Mouse (Mus musculus): ENCODE measurements around the gene Dbndd1. TPM values are rescaled to one million over a fixed set of nuclear protein-coding genes. Genes with fewer than 3 reads are reported as not detected.

Gene Dbndd1
- polyA plus RNA-seq, 1 experiment from 2014 or later = 0.24 TPM

DNA sequence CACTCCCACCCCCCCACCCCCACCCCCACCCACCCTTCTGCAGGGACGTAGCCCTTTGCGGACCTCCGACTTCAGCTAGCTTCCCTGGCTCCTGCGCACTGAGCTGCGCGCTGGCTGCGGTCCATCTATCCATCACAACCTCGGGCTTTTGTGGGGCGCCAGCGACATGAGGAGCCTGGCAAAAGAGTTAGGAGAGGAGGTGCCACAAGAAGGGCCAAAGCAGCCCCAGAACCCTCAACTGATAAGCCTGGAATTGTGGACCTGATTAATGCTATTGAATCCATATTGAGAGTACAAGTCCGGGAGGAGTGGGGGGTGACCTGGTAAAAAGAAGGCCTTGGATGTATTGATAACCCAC, 256 bp upstream of the Dbndd1 start:
- Histone ChIP-seq H3K9me3 (replicated peaks) (no peaks in the 10 kb centered on the region), H3K27ac (replicated peaks) (no peak overlapping the region), H3K4me1 (replicated peaks) (peaks cover 33% of the 10 kb centered on the region), H3K9ac (no peak overlapping the region), H3K27me3 (peaks cover 73% of the 10 kb centered on the region), H3K4me3 (replicated peaks) (peak overlapping the region; percentile 52), H3K36me3 (replicated peaks) (0 out of 2 replicates have a peak, but pooled peaks cover 2% of the 10 kb centered on the region), H3K4me2 (peak overlapping the region; percentile 73; the same call in 1 of the 2 replicates)
- WGBS (ENCODE audit: insufficient replicate concordance) = 3% methylated on average over 11 of the region's 11 CpGs
- ATAC-seq (ENCODE audit: insufficient read depth) = no peak

DNA sequence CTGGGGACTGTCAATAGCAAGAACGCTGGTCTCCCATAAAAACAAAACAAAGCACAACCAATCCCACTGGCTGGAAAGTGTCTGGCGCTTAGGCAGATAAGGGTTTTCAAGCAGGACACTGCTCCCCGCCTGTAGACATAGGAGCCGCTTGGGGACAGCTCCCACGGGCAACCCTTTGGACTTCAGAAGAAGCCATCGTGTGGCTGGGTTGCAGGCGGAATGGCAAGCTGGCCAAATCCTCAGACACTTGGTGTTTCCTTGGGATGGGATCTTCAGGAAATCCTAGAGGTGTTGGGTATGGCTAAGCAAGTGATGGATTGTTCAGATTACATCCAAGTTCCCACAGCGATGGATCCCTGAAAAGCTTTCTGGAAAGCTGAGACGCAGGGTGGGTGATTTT, 1.1 kb downstream of the Dbndd1 start:
- no peaks in the 10 kb centered on the region for H3K36me3 ChIP-seq (replicated peaks)

GRCm38 (mm10) chr8:123510819-123511218, 4.4 kb downstream of the Dbndd1 start:
- 62% methylated on average over 5 of the region's 5 CpGs for WGBS (ENCODE audit: insufficient replicate concordance)
- peaks cover 8% of the 10 kb centered on the region; the same call in 1 of the 2 replicates for H3K36me3 ChIP-seq (replicated peaks)
- no peak overlapping the region for H3K9ac ChIP-seq
- H3K4me2 ChIP-seq = no peak overlapping the region
- H3K27ac ChIP-seq (replicated peaks) = no peak overlapping the region
- peaks cover 14% of the 10 kb centered on the region for H3K4me1 ChIP-seq (replicated peaks)
- peaks cover 52% of the 10 kb centered on the region for H3K27me3 ChIP-seq
- no peak overlapping the region for H3K4me3 ChIP-seq (replicated peaks)
- no peak for ATAC-seq (ENCODE audit: insufficient read depth)
- no peaks in the 10 kb centered on the region for H3K9me3 ChIP-seq (replicated peaks)

More for the DNA sequence above, 1.1 kb downstream of the Dbndd1 start:
- 4% methylated on average over 9 of the region's 9 CpGs for WGBS (ENCODE audit: insufficient replicate concordance)
- H3K27ac ChIP-seq (replicated peaks) = no peak overlapping the region
- peaks cover 27% of the 10 kb centered on the region for H3K4me1 ChIP-seq (replicated peaks)
- H3K9me3 ChIP-seq (replicated peaks) = no peaks in the 10 kb centered on the region
- ATAC-seq (ENCODE audit: insufficient read depth) = no peak
- H3K4me2 ChIP-seq = peak overlapping the region; percentile 73
- H3K4me3 ChIP-seq (replicated peaks) = no peak overlapping the region
- H3K9ac ChIP-seq = no peak overlapping the region
- H3K27me3 ChIP-seq = peaks cover 73% of the 10 kb centered on the region

DNA sequence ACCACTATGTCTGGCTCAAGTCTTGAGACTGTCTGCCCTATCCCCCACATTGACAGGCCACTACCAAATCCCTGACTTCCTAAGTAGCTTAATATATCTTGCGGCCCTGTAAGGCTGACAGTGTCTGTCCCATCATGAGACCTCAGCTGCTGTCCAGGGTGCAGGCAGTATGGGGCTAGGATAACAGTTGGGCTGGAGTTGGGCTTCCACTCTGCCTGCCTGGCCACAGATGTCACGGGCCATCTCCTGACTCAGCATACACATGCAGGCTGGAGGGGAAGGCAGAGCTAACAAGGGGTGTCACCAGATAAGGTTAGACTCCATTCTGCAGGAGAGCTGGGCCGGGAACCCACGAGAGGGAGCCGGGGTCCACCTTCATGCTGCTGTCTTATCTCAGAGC, 8.1 kb downstream of the Dbndd1 start:
- no peak for ATAC-seq (ENCODE audit: insufficient read depth)

DNA sequence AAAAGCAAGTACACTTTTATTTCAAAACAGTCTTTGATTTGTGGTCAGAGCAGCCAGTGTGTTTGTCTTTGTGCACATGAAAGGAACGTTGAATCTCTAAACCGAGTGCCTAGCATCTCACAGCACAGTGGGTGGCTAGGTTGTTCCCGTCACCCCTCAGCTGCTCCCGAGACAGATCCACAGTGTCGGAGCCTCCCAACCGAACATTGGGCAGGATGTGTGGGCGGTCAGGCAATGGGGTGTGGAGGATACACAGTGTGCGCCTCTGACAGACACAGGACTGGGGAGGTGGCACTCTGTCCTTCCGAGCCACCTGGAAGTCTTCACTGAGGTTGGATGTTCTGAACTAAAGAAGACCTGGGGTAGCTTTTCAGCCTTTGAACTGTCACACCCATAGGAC, 9.6 kb downstream of the Dbndd1 start:
- WGBS (ENCODE audit: insufficient replicate concordance) = 76% methylated on average over 9 of the region's 9 CpGs
- no peaks in the 10 kb centered on the region for H3K9me3 ChIP-seq (replicated peaks)
- no peaks in the 10 kb centered on the region for H3K4me1 ChIP-seq (replicated peaks)
- H3K36me3 ChIP-seq (replicated peaks) = peaks cover 55% of the 10 kb centered on the region
- no peak overlapping the region for H3K27ac ChIP-seq (replicated peaks)
- H3K9ac ChIP-seq = no peak overlapping the region
- H3K4me3 ChIP-seq (replicated peaks) = no peak overlapping the region
- H3K4me2 ChIP-seq = no peak overlapping the region
- 0 out of 2 replicates have a peak, but pooled peaks cover 1% of the 10 kb centered on the region for H3K27me3 ChIP-seq
- ATAC-seq (ENCODE audit: insufficient read depth) = no peak

More for the DNA sequence above, 8.1 kb downstream of the Dbndd1 start:
- WGBS (ENCODE audit: insufficient replicate concordance) = 44% methylated on average over 5 of the region's 5 CpGs
- Histone ChIP-seq H3K9me3 (replicated peaks) (no peaks in the 10 kb centered on the region), H3K36me3 (replicated peaks) (peaks cover 41% of the 10 kb centered on the region), H3K9ac (no peak overlapping the region), H3K4me2 (no peak overlapping the region), H3K27me3 (peaks cover 15% of the 10 kb centered on the region; the same call in 1 of the 2 replicates), H3K4me3 (replicated peaks) (no peak overlapping the region), H3K4me1 (replicated peaks) (no peaks in the 10 kb centered on the region), H3K27ac (replicated peaks) (no peak overlapping the region)

DNA sequence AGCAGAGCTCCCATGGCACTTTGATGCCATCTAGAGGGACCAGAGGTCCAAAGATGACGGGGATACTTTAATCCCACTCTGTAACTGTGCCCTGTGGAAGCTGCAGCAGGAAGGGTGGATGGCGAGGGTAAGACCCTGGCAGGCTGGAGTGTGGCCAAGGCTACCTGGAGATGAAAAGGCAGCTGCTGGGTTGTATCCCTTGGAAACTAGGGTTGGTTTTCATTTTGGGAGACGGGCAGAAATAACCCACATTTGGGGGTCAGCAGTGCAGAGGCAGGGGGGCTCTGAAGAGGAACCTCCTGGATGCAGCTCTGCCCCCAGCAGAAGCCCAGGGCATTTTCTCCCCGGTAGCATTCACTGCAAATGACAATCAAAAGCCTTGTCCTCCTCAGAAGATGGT, 10.0 kb downstream of the Dbndd1 start:
- no peak overlapping the region for H3K27ac ChIP-seq (replicated peaks)
- H3K27me3 ChIP-seq = no peaks in the 10 kb centered on the region
- peaks cover 59% of the 10 kb centered on the region for H3K36me3 ChIP-seq (replicated peaks)
- H3K4me3 ChIP-seq (replicated peaks) = no peak overlapping the region
- no peak overlapping the region for H3K9ac ChIP-seq
- ATAC-seq (ENCODE audit: insufficient read depth) = no peak
- no peaks in the 10 kb centered on the region for H3K4me1 ChIP-seq (replicated peaks)
- no peak overlapping the region for H3K4me2 ChIP-seq
- WGBS (ENCODE audit: insufficient replicate concordance) = 76% methylated on average over 4 of the region's 4 CpGs
- no peaks in the 10 kb centered on the region for H3K9me3 ChIP-seq (replicated peaks)

GRCm38 (mm10) chr8:123504591-123505195, 10.6 kb downstream of the Dbndd1 start:
- Histone ChIP-seq H3K4me1 (replicated peaks) (no peaks in the 10 kb centered on the region), H3K36me3 (replicated peaks) (peaks cover 65% of the 10 kb centered on the region), H3K27ac (replicated peaks) (no peak overlapping the region), H3K4me3 (replicated peaks) (no peak overlapping the region), H3K9ac (no peak overlapping the region), H3K4me2 (no peak overlapping the region), H3K9me3 (replicated peaks) (no peaks in the 10 kb centered on the region), H3K27me3 (no peaks in the 10 kb centered on the region)
- 78% methylated on average over 9 of the region's 9 CpGs for WGBS (ENCODE audit: insufficient replicate concordance)
- no peak for ATAC-seq (ENCODE audit: insufficient read depth)

GRCm38 (mm10) chr8:123503801-123504467, 11.3 kb downstream of the Dbndd1 start:
- peaks cover 73% of the 10 kb centered on the region for H3K36me3 ChIP-seq (replicated peaks)
- WGBS (ENCODE audit: insufficient replicate concordance) = 85% methylated on average over 6 of the region's 6 CpGs

GRCm38 (mm10) chr8:123502192-123502591, 13.1 kb downstream of the Dbndd1 start:
- no peak overlapping the region for H3K27ac ChIP-seq (replicated peaks)
- WGBS (ENCODE audit: insufficient replicate concordance) = 80% methylated on average over 5 of the region's 5 CpGs
- H3K36me3 ChIP-seq (replicated peaks) = peaks cover 77% of the 10 kb centered on the region
- no peak overlapping the region for H3K4me2 ChIP-seq
- no peak overlapping the region for H3K4me3 ChIP-seq (replicated peaks)
- no peak for ATAC-seq (ENCODE audit: insufficient read depth)
- no peak overlapping the region for H3K9ac ChIP-seq
- no peaks in the 10 kb centered on the region for H3K27me3 ChIP-seq
- no peaks in the 10 kb centered on the region for H3K9me3 ChIP-seq (replicated peaks)
- H3K4me1 ChIP-seq (replicated peaks) = no peaks in the 10 kb centered on the region; the same call in 1 of the 2 replicates

More at GRCm38 (mm10) chr8:123503801-123504467, 11.3 kb downstream of the Dbndd1 start:
- Histone ChIP-seq H3K9ac (no peak overlapping the region), H3K4me3 (replicated peaks) (no peak overlapping the region), H3K9me3 (replicated peaks) (no peaks in the 10 kb centered on the region), H3K27ac (replicated peaks) (no peak overlapping the region), H3K4me1 (replicated peaks) (no peaks in the 10 kb centered on the region; the same call in 1 of the 2 replicates), H3K27me3 (no peaks in the 10 kb centered on the region), H3K4me2 (no peak overlapping the region)
- ATAC-seq (ENCODE audit: insufficient read depth) = no peak

DNA sequence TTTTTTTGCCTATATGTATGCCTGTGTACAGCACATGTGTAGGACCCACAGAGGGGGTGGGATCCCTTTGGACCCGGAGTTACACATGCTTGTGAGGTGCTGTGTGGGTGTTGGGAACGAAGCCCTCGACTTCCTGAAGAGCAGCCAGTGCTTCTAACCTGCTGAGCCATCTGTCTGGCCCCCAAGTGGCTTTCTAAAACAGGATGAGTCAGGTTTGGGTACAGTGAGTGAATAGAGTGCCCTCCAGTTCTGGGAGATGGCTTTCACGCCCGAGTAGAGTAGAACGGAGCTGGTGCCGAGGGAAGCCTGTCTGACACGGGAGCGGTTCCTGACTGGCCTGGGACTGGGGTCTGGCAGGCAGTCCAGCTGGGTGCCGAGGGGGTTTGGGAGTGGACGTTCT, 15.7 kb downstream of the Dbndd1 start:
- no peak overlapping the region for H3K27ac ChIP-seq (replicated peaks)
- no peak for ATAC-seq (ENCODE audit: insufficient read depth)
- H3K9me3 ChIP-seq (replicated peaks) = no peaks in the 10 kb centered on the region
- H3K4me2 ChIP-seq = no peak overlapping the region
- no peak overlapping the region for H3K9ac ChIP-seq
- WGBS (ENCODE audit: insufficient replicate concordance) = 87% methylated on average over 11 of the region's 11 CpGs
- peaks cover 91% of the 10 kb centered on the region for H3K36me3 ChIP-seq (replicated peaks)
- H3K27me3 ChIP-seq = no peaks in the 10 kb centered on the region
- H3K4me1 ChIP-seq (replicated peaks) = no peaks in the 10 kb centered on the region; the same call in 1 of the 2 replicates
- H3K4me3 ChIP-seq (replicated peaks) = no peak overlapping the region

- H3K27ac ChIP-seq (replicated peaks) = no peak overlapping the region
- peaks cover 91% of the 10 kb centered on the region for H3K36me3 ChIP-seq (replicated peaks)
- ATAC-seq (ENCODE audit: insufficient read depth) = no peak
- no peak overlapping the region for H3K4me3 ChIP-seq (replicated peaks)
- H3K4me2 ChIP-seq = no peak overlapping the region
- no peaks in the 10 kb centered on the region; the same call in 1 of the 2 replicates for H3K4me1 ChIP-seq (replicated peaks)
- 64% methylated on average over 11 of the region's 11 CpGs for WGBS (ENCODE audit: insufficient replicate concordance)
- no peaks in the 10 kb centered on the region for H3K9me3 ChIP-seq (replicated peaks)
- H3K9ac ChIP-seq = no peak overlapping the region
- no peaks in the 10 kb centered on the region for H3K27me3 ChIP-seq
Observed at GRCm38 (mm10) chr8:123498963-123499362, 16.3 kb downstream of the Dbndd1 start.

Data from liver, embryonic 15.5 days (tissue).